8 mouse cellular contexts compared by ENCODE assay signal in the genomic region with DNA sequence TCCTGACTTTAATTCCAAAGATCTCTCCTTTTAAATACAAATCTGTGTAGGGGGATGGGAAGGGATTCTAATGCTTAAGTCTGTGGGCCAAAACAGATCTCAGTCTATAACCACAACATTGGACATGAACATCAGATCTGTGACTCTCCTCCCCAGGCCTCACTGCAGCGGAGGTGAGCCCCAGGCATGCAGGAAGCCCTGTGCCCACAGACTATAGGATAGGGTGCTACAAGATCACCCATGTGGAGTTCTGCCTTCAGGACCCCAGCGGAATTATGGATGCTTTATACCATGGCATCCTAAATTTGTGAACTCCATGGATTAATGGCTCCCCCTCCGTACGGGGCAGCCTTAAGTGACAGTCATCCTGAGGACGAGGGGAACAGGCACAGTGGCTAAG. TPM values are rescaled to one million over a fixed set of nuclear protein-coding genes. Genes with fewer than 3 reads are reported as not detected.
DNase-seq lines count a peak whose midpoint lies in the region; ATAC-seq and TF ChIP-seq lines count a peak whose summit lies in the region.

No protein-coding gene starts in this region.

- H3K4me3 ChIP-seq in kidney, embryonic 14.5 days (ENCODE audit: low read length), result no peak overlapping the region
- peak overlapping the region; percentile 100; the same call in 1 of the 2 replicates for H3K4me3 ChIP-seq in embryonic facial prominence, embryonic 13.5 days
- no peak overlapping the region for H3K4me3 ChIP-seq in hindbrain, postnatal 0 days (ENCODE audit: low read length)
- H3K4me3 ChIP-seq in midbrain, embryonic 16.5 days (ENCODE audit: low read depth, low read length), result no peak overlapping the region

- no peak for DNase-seq in kidney, postnatal 36 days
- no peak for DNase-seq in hindbrain, postnatal 0 days (ENCODE audit: low spot score)
- DNase-seq in adrenal gland, postnatal 36 days, result no peak

- H3K27ac ChIP-seq in kidney, embryonic 14.5 days (ENCODE audit: low read depth, low read length), result peak overlapping the region; percentile 99
- H3K27ac ChIP-seq in embryonic facial prominence, embryonic 13.5 days, result peak overlapping the region; percentile 99
- H3K27ac ChIP-seq in hindbrain, postnatal 0 days, result peak overlapping the region; percentile 100
- peak overlapping the region; percentile 99 for H3K27ac ChIP-seq in midbrain, embryonic 16.5 days (ENCODE audit: low read length)

- H3K4me1 ChIP-seq in kidney, embryonic 14.5 days (ENCODE audit: control insufficient read depth, insufficient read depth, low read length), result peaks cover 27% of the 10 kb centered on the region
- H3K4me1 ChIP-seq in embryonic facial prominence, embryonic 13.5 days, result peaks cover 60% of the 10 kb centered on the region
- peaks cover 31% of the 10 kb centered on the region for H3K4me1 ChIP-seq in hindbrain, postnatal 0 days (ENCODE audit: insufficient read depth, low read length)
- peaks cover 29% of the 10 kb centered on the region for H3K4me1 ChIP-seq in midbrain, embryonic 16.5 days (ENCODE audit: control insufficient read depth, insufficient read depth, low read length)

- H3K36me3 ChIP-seq in kidney, embryonic 14.5 days (ENCODE audit: control insufficient read depth, insufficient read depth, low read length), result peaks cover 7% of the 10 kb centered on the region; the same call in 1 of the 2 replicates
- H3K36me3 ChIP-seq in embryonic facial prominence, embryonic 13.5 days, result peaks cover 6% of the 10 kb centered on the region; the same call in 1 of the 2 replicates
- H3K36me3 ChIP-seq in hindbrain, postnatal 0 days (ENCODE audit: insufficient read depth, low read length), result no peaks in the 10 kb centered on the region
- H3K36me3 ChIP-seq in midbrain, embryonic 16.5 days (ENCODE audit: control insufficient read depth, insufficient read depth, low read length), result no peaks in the 10 kb centered on the region

- no peaks in the 10 kb centered on the region for H3K27me3 ChIP-seq in kidney, embryonic 14.5 days (ENCODE audit: control insufficient read depth, insufficient read depth, low read length)
- no peaks in the 10 kb centered on the region for H3K27me3 ChIP-seq in embryonic facial prominence, embryonic 13.5 days
- no peaks in the 10 kb centered on the region for H3K27me3 ChIP-seq in hindbrain, postnatal 0 days (ENCODE audit: insufficient read depth, low read length)
- H3K27me3 ChIP-seq in midbrain, embryonic 16.5 days (ENCODE audit: control insufficient read depth, insufficient read depth, low read depth, low read length), result no peaks in the 10 kb centered on the region

- H3K9me3 ChIP-seq in kidney, embryonic 14.5 days (ENCODE audit: control insufficient read depth, low read length), result no peaks in the 10 kb centered on the region
- no peaks in the 10 kb centered on the region for H3K9me3 ChIP-seq in embryonic facial prominence, embryonic 13.5 days
- H3K9me3 ChIP-seq in hindbrain, postnatal 0 days (ENCODE audit: low read length), result no peaks in the 10 kb centered on the region
- H3K9me3 ChIP-seq in midbrain, embryonic 16.5 days (replicated peaks; ENCODE audit: control insufficient read depth, low read length, poor library complexity, severe bottlenecking), result no peaks in the 10 kb centered on the region

- ATAC-seq in kidney, embryonic 14.5 days (ENCODE audit: low FRiP score, low TSS enrichment), result no peak
- no peak for ATAC-seq in embryonic facial prominence, embryonic 13.5 days (ENCODE audit: insufficient number of reproducible peaks, insufficient read depth, low FRiP score, low TSS enrichment, low read depth)
- ATAC-seq in hindbrain, postnatal 0 days, result no peak
- ATAC-seq in midbrain, embryonic 16.5 days, result no peak
- ATAC-seq in erythroid progenitor cell, adult 5-6 weeks (replicated peaks; ENCODE audit: low FRiP score, poor library complexity, severe bottlenecking), result no peak
- no peak for ATAC-seq in granulocyte monocyte progenitor cell, adult 5-6 weeks (replicated peaks; ENCODE audit: poor library complexity, severe bottlenecking)

- peak overlapping the region; percentile 100; the same call in 1 of the 2 replicates for H3K9ac ChIP-seq in kidney, embryonic 14.5 days (ENCODE audit: low read depth, low read length)
- H3K9ac ChIP-seq in embryonic facial prominence, embryonic 13.5 days, result peak overlapping the region; percentile 4; the same call in 1 of the 2 replicates
- H3K9ac ChIP-seq in hindbrain, postnatal 0 days (replicated peaks; ENCODE audit: low read length), result peak overlapping the region; percentile 99
- H3K9ac ChIP-seq in midbrain, embryonic 16.5 days (ENCODE audit: low read depth, low read length), result no peak overlapping the region

- TF ChIP-seq CTCF in hindbrain, postnatal 0 days (IDR thresholded peaks at IDR 0.05; ENCODE audit: low read depth), result no peak

- 66% methylated on average over 5 of the region's 5 CpGs for WGBS in kidney, embryonic 14.5 days
- 68% methylated on average over 5 of the region's 5 CpGs for WGBS in embryonic facial prominence, embryonic 13.5 days
- WGBS in hindbrain, postnatal 0 days, result 73% methylated on average over 5 of the region's 5 CpGs
- WGBS in midbrain, embryonic 16.5 days, result 72% methylated on average over 5 of the region's 5 CpGs

- peak overlapping the region; percentile 86 for H3K4me2 ChIP-seq in kidney, embryonic 14.5 days (replicated peaks; ENCODE audit: low read depth, low read length)
- peak overlapping the region; percentile 90 for H3K4me2 ChIP-seq in embryonic facial prominence, embryonic 13.5 days
- H3K4me2 ChIP-seq in hindbrain, postnatal 0 days (ENCODE audit: low read depth, low read length), result peak overlapping the region; percentile 99; the same call in 1 of the 2 replicates
- no peak overlapping the region; the same call in 1 of the 2 replicates for H3K4me2 ChIP-seq in midbrain, embryonic 16.5 days (ENCODE audit: low read length)

RNA-seq across cellular contexts. Expression of a gene that starts 2.9 kb away (rescaled TPM):
- polyA plus RNA-seq in kidney, embryonic 14.5 days (2014; fragmentation: Nextera tagmentation; extraction: Ambion mirVana), result 11.6 and 14.6 TPM in 2 replicates
- 11.1 and 13.5 TPM in 2 replicates for polyA plus RNA-seq in embryonic facial prominence, embryonic 13.5 days (2015; fragmentation: Nextera tagmentation; extraction: Ambion mirVana)
- total RNA-seq in hindbrain, postnatal 0 days (2014; rRNA removed), result 91.5 and 99.1 TPM in 2 replicates
- 10.2 and 11.4 TPM in 2 replicates for polyA plus RNA-seq in hindbrain, postnatal 0 days (2015; fragmentation: Nextera tagmentation; extraction: Ambion mirVana)
- polyA plus RNA-seq in midbrain, embryonic 16.5 days (2015; fragmentation: Nextera tagmentation; extraction: Ambion mirVana), result 9.6 and 9.9 TPM in 2 replicates
- total RNA-seq in erythroid progenitor cell, adult 5-6 weeks (2015; ENCODE audit: low replicate concordance), result 19.8 and 24.7 TPM in 2 replicates
- total RNA-seq in erythroid progenitor cell, adult 5-6 weeks (2017; ENCODE audit: low replicate concordance), result 8.8 and 18.0 TPM in 2 replicates
- total RNA-seq in adrenal gland, postnatal 36 days (2021), result 100 to 1,000 TPM in 1 of 2 experiments, 10 to 100 TPM in 1; 89.7 to 114 TPM
- 112 and 113 TPM in 2 replicates for total RNA-seq in granulocyte monocyte progenitor cell, adult 5-6 weeks (2014; fragmentation: Nextera tagmentation)
- total RNA-seq in granulocyte monocyte progenitor cell, adult 5-6 weeks (2017), result 97.9 and 112 TPM in 2 replicates
